Mouse (Mus musculus) hindbrain, embryonic 14.5 days (tissue): Measurements from ENCODE around the gene Abca12. TPM values are rescaled to one million over a fixed set of nuclear protein-coding genes. Genes with fewer than 3 reads are reported as not detected.

Experiments used
- ATAC-seq: fragments of 200-750 bp; cut with Nextera tagmentation; 2 replicates; pipeline ENCODE4 v1.8.0; 2017; ENCODE audit warnings: moderate number of reproducible peaks, mild to moderate bottlenecking, moderate TSS enrichment, moderate library complexity; ENCODE audit not compliant: low FRiP score
- DNase-seq: peaks from one replicate; pipeline ENCODE4 v3.0.0-alpha.2; 2015; ENCODE audit warnings: low spot score
- H3K27ac ChIP-seq: fragments of 300-500 bp; sonication (generic); 2 replicates; pipeline ENCODE4 v1.5.1; 2014; ENCODE audit warnings: mild to moderate bottlenecking, moderate library complexity
- H3K27me3 ChIP-seq: fragments of 300-500 bp; sonication (generic); 2 replicates; pipeline ENCODE4 v1.6.1; 2014; ENCODE audit warnings: mild to moderate bottlenecking, low read length, mixed read lengths; ENCODE audit not compliant: control insufficient read depth, insufficient read depth
- H3K36me3 ChIP-seq: fragments of 300-500 bp; sonication (generic); replicated peaks from 2 replicates; pipeline ENCODE4 v1.6.1; 2014; ENCODE audit not compliant: control insufficient read depth, insufficient read depth
- H3K4me1 ChIP-seq: fragments of 300-500 bp; sonication (generic); replicated peaks from 2 replicates; pipeline ENCODE4 v1.6.1; 2014; ENCODE audit warnings: antibody characterized with exemption, low read length, mixed read lengths; ENCODE audit not compliant: control insufficient read depth, insufficient read depth
- H3K4me2 ChIP-seq: fragments of 300-500 bp; sonication (generic); replicated peaks from 2 replicates; pipeline ENCODE4 v1.6.1; 2014; ENCODE audit warnings: mild to moderate bottlenecking, moderate library complexity
- H3K4me3 ChIP-seq: fragments of 300-500 bp; sonication (generic); replicated peaks from 2 replicates; pipeline ENCODE4 v1.5.1; 2014; ENCODE audit warnings: mild to moderate bottlenecking, low read length
- H3K9ac ChIP-seq: fragments of 300-500 bp; sonication (generic); 2 replicates; pipeline ENCODE4 v1.6.1; 2014
- H3K9me3 ChIP-seq: fragments of 300-500 bp; sonication (generic); 2 replicates; pipeline ENCODE4 v1.6.1; 2016; ENCODE audit warnings: low read length; ENCODE audit not compliant: control insufficient read depth
- WGBS: fragments of 180-500 bp; shearing (Covaris S2); extraction: QIAGEN DNeasy Blood & Tissue Kit; methylation state at CpG from one replicate; pipeline ENCODE4 v1.1.7; 2014; 5-methylcytosine and 5-hydroxymethylcytosine counted together
- polyA plus RNA-seq: library from polyadenylated mRNA; unstranded; fragments of >200 nt; fragmentation: Nextera tagmentation; extraction: Ambion mirVana; gene quantifications from 2 replicates; pipeline ENCODE4 v1.2.1, GENCODE M21; 2014

Gene Abca12
- polyA plus RNA-seq, 1 experiment from 2014 or later = 0.08 TPM

GRCm38 (mm10) chr1:71396105-71396504 lies 18.6 kb downstream of the Abca12 start:
- no peak for ATAC-seq
- Histone ChIP-seq H3K9me3 (no peaks in the 10 kb centered on the region), H3K4me2 (no peak overlapping the region), H3K27ac (no peak overlapping the region), H3K27me3 (no peaks in the 10 kb centered on the region), H3K4me1 (no peaks in the 10 kb centered on the region), H3K4me3 (no peak overlapping the region), H3K36me3 (no peaks in the 10 kb centered on the region), H3K9ac (no peak overlapping the region)
- 93% methylated on average over 5 of the region's 5 CpGs for WGBS
- DNase-seq = no peak

- Histone ChIP-seq H3K4me3 (no peak overlapping the region), H3K9me3 (no peaks in the 10 kb centered on the region), H3K4me1 (no peaks in the 10 kb centered on the region), H3K27me3 (no peaks in the 10 kb centered on the region), H3K9ac (no peak overlapping the region), H3K27ac (no peak overlapping the region), H3K4me2 (no peak overlapping the region), H3K36me3 (no peaks in the 10 kb centered on the region)
- WGBS = 81% methylated on average over 2 of the region's 2 CpGs
- ATAC-seq = no peak
- no peak for DNase-seq
These were observed 20.5 kb downstream of the Abca12 start for GRCm38 (mm10) chr1:71394177-71394576.

- H3K4me3 ChIP-seq = no peak overlapping the region
- no peaks in the 10 kb centered on the region for H3K4me1 ChIP-seq
- no peak for ATAC-seq
- H3K36me3 ChIP-seq = no peaks in the 10 kb centered on the region
- WGBS = 77% methylated on average over 8 of the region's 8 CpGs
- no peak overlapping the region for H3K4me2 ChIP-seq
- no peak overlapping the region for H3K9ac ChIP-seq
- no peak for DNase-seq
- no peaks in the 10 kb centered on the region for H3K9me3 ChIP-seq
- H3K27me3 ChIP-seq = no peaks in the 10 kb centered on the region
- no peak overlapping the region for H3K27ac ChIP-seq
These were observed 21.2 kb downstream of the Abca12 start for GRCm38 (mm10) chr1:71393489-71393888.

- Histone ChIP-seq H3K27me3 (no peaks in the 10 kb centered on the region), H3K9me3 (no peaks in the 10 kb centered on the region), H3K4me1 (no peaks in the 10 kb centered on the region), H3K4me2 (no peak overlapping the region), H3K4me3 (no peak overlapping the region), H3K9ac (no peak overlapping the region), H3K27ac (no peak overlapping the region), H3K36me3 (no peaks in the 10 kb centered on the region)
- DNase-seq (no peak), ATAC-seq (no peak)
- WGBS = 91% methylated on average over 2 of the region's 2 CpGs
These were observed 22.2 kb downstream of the Abca12 start for GRCm38 (mm10) chr1:71392463-71392862.

GRCm38 (mm10) chr1:71386593-71386992 lies 28.1 kb downstream of the Abca12 start:
- WGBS = 94% methylated on average over 8 of the region's 8 CpGs
- DNase-seq (no peak), ATAC-seq (no peak)
- Histone ChIP-seq H3K9ac (no peak overlapping the region), H3K9me3 (no peaks in the 10 kb centered on the region), H3K4me1 (no peaks in the 10 kb centered on the region), H3K4me2 (no peak overlapping the region), H3K27me3 (no peaks in the 10 kb centered on the region), H3K36me3 (no peaks in the 10 kb centered on the region), H3K27ac (no peak overlapping the region), H3K4me3 (no peak overlapping the region)

- no peaks in the 10 kb centered on the region for H3K9me3 ChIP-seq
- no peaks in the 10 kb centered on the region for H3K4me1 ChIP-seq
- no peak overlapping the region for H3K9ac ChIP-seq
- no peaks in the 10 kb centered on the region for H3K27me3 ChIP-seq
- no peak overlapping the region for H3K4me2 ChIP-seq
- H3K27ac ChIP-seq = no peak overlapping the region
- WGBS = 90% methylated on average over 1 of the region's 1 CpGs
- H3K36me3 ChIP-seq = no peaks in the 10 kb centered on the region
- H3K4me3 ChIP-seq = no peak overlapping the region
- ATAC-seq (no peak), DNase-seq (no peak)
These were observed 30.6 kb downstream of the Abca12 start for GRCm38 (mm10) chr1:71384098-71384497.

- no peak overlapping the region for H3K4me2 ChIP-seq
- no peaks in the 10 kb centered on the region for H3K9me3 ChIP-seq
- no peaks in the 10 kb centered on the region for H3K36me3 ChIP-seq
- no peak overlapping the region for H3K27ac ChIP-seq
- H3K4me1 ChIP-seq = no peaks in the 10 kb centered on the region
- ATAC-seq (no peak), DNase-seq (no peak)
- no peaks in the 10 kb centered on the region for H3K27me3 ChIP-seq
- 95% methylated on average over 5 of the region's 5 CpGs for WGBS
- no peak overlapping the region for H3K9ac ChIP-seq
- H3K4me3 ChIP-seq = no peak overlapping the region
These were observed 41.6 kb downstream of the Abca12 start for GRCm38 (mm10) chr1:71373090-71373489.

- DNase-seq (no peak), ATAC-seq (no peak)
- Histone ChIP-seq H3K36me3 (no peaks in the 10 kb centered on the region), H3K4me3 (no peak overlapping the region), H3K4me2 (no peak overlapping the region), H3K27ac (no peak overlapping the region), H3K4me1 (no peaks in the 10 kb centered on the region), H3K9ac (no peak overlapping the region), H3K9me3 (no peaks in the 10 kb centered on the region), H3K27me3 (no peaks in the 10 kb centered on the region)
These were observed 44.4 kb downstream of the Abca12 start for GRCm38 (mm10) chr1:71370266-71370665.

- H3K27me3 ChIP-seq = no peaks in the 10 kb centered on the region
- no peaks in the 10 kb centered on the region for H3K36me3 ChIP-seq
- no peak overlapping the region for H3K27ac ChIP-seq
- ATAC-seq (no peak), DNase-seq (no peak)
- 69% methylated on average over 1 of the region's 1 CpGs for WGBS
- H3K9ac ChIP-seq = no peak overlapping the region
- no peaks in the 10 kb centered on the region for H3K4me1 ChIP-seq
- H3K9me3 ChIP-seq = no peaks in the 10 kb centered on the region
- H3K4me2 ChIP-seq = no peak overlapping the region
- no peak overlapping the region for H3K4me3 ChIP-seq
These were observed 46.9 kb downstream of the Abca12 start for GRCm38 (mm10) chr1:71367770-71368169.

GRCm38 (mm10) chr1:71342861-71343554 lies 71.7 kb downstream of the Abca12 start:
- H3K4me2 ChIP-seq = no peak overlapping the region
- no peak overlapping the region for H3K4me3 ChIP-seq
- no peak overlapping the region for H3K27ac ChIP-seq
- ATAC-seq (no peak), DNase-seq (no peak)
- H3K36me3 ChIP-seq = no peaks in the 10 kb centered on the region
- H3K4me1 ChIP-seq = peaks cover 6% of the 10 kb centered on the region; the same call in 1 of the 2 replicates
- 44% methylated on average over 3 of the region's 3 CpGs for WGBS
- no peak overlapping the region for H3K9ac ChIP-seq
- H3K27me3 ChIP-seq = no peaks in the 10 kb centered on the region
- no peaks in the 10 kb centered on the region for H3K9me3 ChIP-seq
